Mouse (Mus musculus) embryonic fibroblast, embryonic 13.5 days (primary cell): ENCODE data around the gene Fbxo22.

ENCODE experiments used
- CTCF ChIP-seq: IDR thresholded peaks from 2 replicates; pipeline ENCODE4 v1.5.1; 2011; ENCODE audit warnings: mild to moderate bottlenecking, control low read depth, low read length, moderate library complexity, borderline replicate concordance; ENCODE audit not compliant: insufficient read depth
- POLR2A ChIP-seq: IDR thresholded peaks from 2 replicates; pipeline ENCODE4 v1.6.1; 2011; ENCODE audit warnings: low read depth, mild to moderate bottlenecking, control low read depth, low read length, moderate library complexity

GRCm38 (mm10) chr9:55226251-55226650, 17.5 kb downstream of the Fbxo22 start:
- no peak for TF ChIP-seq POLR2A
- TF ChIP-seq CTCF, result no peak
